Mouse (Mus musculus) telencephalon, adult 2 months (tissue): ENCODE data around the gene Ccdc172.

Experiments used
- DNase-seq: peaks from one replicate; pipeline ENCODE4 v3.0.0-alpha.2; 2011; ENCODE audit warnings: low read depth, low spot score

Ccdc172 gene

GRCm38 (mm10) chr19:58572429-58573071 is 60.8 kb downstream of the Ccdc172 start:
- no peak for DNase-seq

- DNase-seq: no peak
These were observed 61.3 kb downstream of the Ccdc172 start for GRCm38 (mm10) chr19:58573072-58573438.

GRCm38 (mm10) chr19:58582018-58582417 is 70.2 kb downstream of the Ccdc172 start:
- no peak for DNase-seq

- DNase-seq: no peak
These were observed 71.2 kb downstream of the Ccdc172 start for GRCm38 (mm10) chr19:58582956-58583355.

GRCm38 (mm10) chr19:58586046-58586445 is 74.3 kb downstream of the Ccdc172 start:
- no peak for DNase-seq

- DNase-seq: peak; percentile 76
These were observed 78.6 kb downstream of the Ccdc172 start for GRCm38 (mm10) chr19:58590251-58590936.

- no peak for DNase-seq
These were observed 88.6 kb downstream of the Ccdc172 start for GRCm38 (mm10) chr19:58600381-58600780.
